Mouse (Mus musculus): ENCODE measurements around the gene E430018J23Rik.
"Not testable (repeated sequence)": the region's sequence is repeated elsewhere in the genome, so short reads cannot be mapped to it uniquely, and the experiment has no call there.

Gene E430018J23Rik

DNA sequence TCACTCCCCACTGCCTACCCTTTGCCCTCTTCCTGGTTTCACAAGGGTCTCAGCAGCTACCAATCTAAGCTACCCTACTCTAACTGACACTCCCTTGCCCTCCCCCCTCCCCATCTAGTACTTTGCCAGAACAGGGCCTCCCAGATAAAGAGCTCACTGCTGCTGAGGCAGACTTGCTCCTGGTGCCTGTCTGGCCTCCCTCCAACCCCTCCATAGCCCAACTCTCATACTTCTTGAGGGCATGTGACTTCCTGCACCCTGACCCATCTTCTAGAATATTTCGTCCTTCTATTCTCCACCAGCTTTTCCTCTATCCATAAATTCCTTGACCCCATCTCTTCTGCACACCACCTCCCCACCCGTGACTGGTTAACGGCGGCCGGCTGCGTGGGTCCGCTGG, 50.5 kb downstream of the E430018J23Rik start:
- no peak for DNase-seq (ENCODE audit: low read depth in 1 of 2, low spot score in 2 of 2)

DNA sequence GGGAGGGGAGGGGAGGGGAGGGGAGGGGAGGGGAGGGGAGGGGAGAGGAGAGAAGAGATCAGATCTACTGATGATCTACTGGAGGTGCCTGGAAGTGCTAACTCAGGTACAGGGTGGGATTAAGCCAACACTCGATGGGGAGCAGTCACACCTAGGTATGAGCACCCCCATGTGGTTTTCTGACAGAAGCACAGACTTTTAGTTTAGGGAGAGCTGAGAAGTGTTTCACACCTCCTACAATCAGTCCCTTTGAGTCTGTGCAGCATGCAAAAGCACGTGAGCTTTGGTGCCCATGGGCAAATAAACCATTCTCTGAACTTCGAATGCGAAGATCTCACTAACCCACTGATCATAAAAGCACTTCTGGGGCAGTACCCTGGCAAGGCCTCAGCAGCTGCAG, 51.1 kb downstream of the E430018J23Rik start:
- no peak for DNase-seq (ENCODE audit: low read depth in 1 of 2, low spot score in 2 of 2)

DNA sequence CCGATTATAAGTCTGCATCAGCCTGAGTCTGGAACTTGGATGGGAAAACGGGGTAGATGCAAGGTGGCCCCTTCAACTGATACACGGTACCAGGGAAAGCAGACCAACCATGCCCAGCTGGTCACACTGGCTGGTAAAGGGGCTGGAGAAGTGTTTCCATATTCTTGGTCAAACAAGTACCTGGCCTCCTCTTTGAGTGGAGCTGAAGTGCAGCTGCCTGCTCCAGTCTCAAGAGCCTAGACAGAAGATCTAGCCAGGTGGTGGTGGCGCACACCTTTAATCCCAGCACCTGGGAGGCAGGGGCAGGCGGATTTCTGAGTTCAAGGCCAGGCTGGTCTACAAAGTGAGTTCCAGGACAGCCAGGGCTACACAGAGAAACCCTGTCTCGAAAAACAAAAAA, 51.6 kb downstream of the E430018J23Rik start:
- not testable (repeated sequence) for DNase-seq (ENCODE audit: low read depth in 1 of 2, low spot score in 2 of 2)

- no peak for DNase-seq (ENCODE audit: low read depth in 1 of 2, low spot score in 2 of 2)
Measured at GRCm38 (mm10) chr7:127341356-127341755, 52.1 kb downstream of the E430018J23Rik start.
